Mouse (Mus musculus) bone marrow, adult 2 months (tissue): ENCODE data around the gene Tcf21.

Source experiments
- CTCF ChIP-seq: fragments of 200-500 bp; IDR thresholded peaks from 2 replicates; pipeline ENCODE4 v1.5.1; 2011; ENCODE audit warnings: low read length, control low read depth; ENCODE audit not compliant: control insufficient read depth, insufficient read depth
- POLR2A ChIP-seq: fragments of 200-500 bp; IDR thresholded peaks from 2 replicates; pipeline ENCODE4 v1.6.1; 2011; ENCODE audit warnings: low read depth, mild to moderate bottlenecking, control low read depth, low read length, borderline replicate concordance; ENCODE audit not compliant: control insufficient read depth

GRCm38 (mm10) chr10:22843440-22844361 is 23.7 kb upstream of the Tcf21 start:
- no peak for TF ChIP-seq POLR2A
- TF ChIP-seq CTCF: no peak
